Mouse (Mus musculus) forebrain, embryonic 15.5 days (tissue): ENCODE measurements around the gene Oaf. TPM values are rescaled to one million over a fixed set of nuclear protein-coding genes. Genes with fewer than 3 reads are reported as not detected.

Source experiments
- ATAC-seq: fragments of 200-750 bp; cut with Nextera tagmentation; replicated peaks from 2 replicates; pipeline ENCODE4 v1.8.0; 2017; ENCODE audit warnings: mild to moderate bottlenecking, moderate TSS enrichment, moderate library complexity
- H3K27ac ChIP-seq: fragments of 300-500 bp; sonication (generic); replicated peaks from 2 replicates; pipeline ENCODE4 v1.5.1; 2015; ENCODE audit warnings: mild to moderate bottlenecking, inconsistent platforms
- H3K27me3 ChIP-seq: fragments of 300-500 bp; sonication (generic); 2 replicates; pipeline ENCODE4 v1.6.1; 2015; ENCODE audit warnings: inconsistent platforms
- H3K36me3 ChIP-seq: fragments of 300-500 bp; sonication (generic); 2 replicates; pipeline ENCODE4 v1.6.1; 2015; ENCODE audit warnings: mild to moderate bottlenecking, inconsistent platforms
- H3K4me1 ChIP-seq: fragments of 300-500 bp; sonication (generic); 2 replicates; pipeline ENCODE4 v1.6.1; 2015; ENCODE audit warnings: inconsistent platforms
- H3K4me2 ChIP-seq: fragments of 300-500 bp; sonication (generic); replicated peaks from 2 replicates; pipeline ENCODE4 v1.6.1; 2015; ENCODE audit warnings: mild to moderate bottlenecking, inconsistent platforms
- H3K4me3 ChIP-seq: fragments of 300-500 bp; sonication (generic); 2 replicates; pipeline ENCODE4 v1.5.1; 2015; ENCODE audit warnings: mild to moderate bottlenecking, inconsistent platforms
- H3K9ac ChIP-seq: fragments of 300-500 bp; sonication (generic); replicated peaks from 2 replicates; pipeline ENCODE4 v1.6.1; 2015; ENCODE audit warnings: mild to moderate bottlenecking, inconsistent platforms
- H3K9me3 ChIP-seq: fragments of 300-500 bp; sonication (generic); 2 replicates; pipeline ENCODE4 v1.6.1; 2016; ENCODE audit warnings: inconsistent platforms
- WGBS: fragments of 180-500 bp; shearing (Covaris S2); methylation state at CpG from one replicate; pipeline ENCODE4 v1.1.7; 2015; ENCODE audit warnings: mixed read lengths; 5-methylcytosine and 5-hydroxymethylcytosine counted together
- polyA plus RNA-seq: library from polyadenylated mRNA; unstranded; fragments of >200 nt; fragmentation: Nextera tagmentation; extraction: Ambion mirVana; gene quantifications from 2 replicates; pipeline ENCODE4 v1.2.1, GENCODE M21; 2015

Oaf gene
- polyA plus RNA-seq, 1 experiment from 2014 or later = 6.6 TPM

DNA sequence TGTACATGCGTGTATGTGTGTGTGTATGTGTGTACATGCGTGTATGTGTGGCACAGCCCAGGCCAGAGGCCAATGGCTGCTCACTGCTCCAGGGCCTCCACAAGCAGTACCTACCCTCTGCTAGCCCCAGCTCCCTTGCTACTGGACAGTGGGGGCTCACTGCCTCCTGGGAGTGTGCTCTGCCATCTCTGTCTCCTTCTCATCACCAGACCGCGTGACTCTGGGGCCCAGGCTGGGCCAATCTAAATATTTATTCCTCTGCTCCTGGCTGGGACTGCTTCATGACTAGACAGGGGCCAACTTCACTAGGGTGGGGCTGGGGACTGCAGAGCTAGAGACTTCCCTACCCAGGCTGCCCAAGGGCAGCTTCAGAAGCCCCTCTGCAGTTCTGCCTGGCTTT, 7.9 kb downstream of the Oaf start:
- no peak overlapping the region for H3K4me3 ChIP-seq
- no peak overlapping the region for H3K4me2 ChIP-seq
- no peaks in the 10 kb centered on the region for H3K36me3 ChIP-seq
- no peak overlapping the region for H3K27ac ChIP-seq
- 85% methylated on average over 4 of the region's 4 CpGs for WGBS
- H3K4me1 ChIP-seq = no peaks in the 10 kb centered on the region
- ATAC-seq = no peak
- no peaks in the 10 kb centered on the region for H3K27me3 ChIP-seq
- H3K9ac ChIP-seq = no peak overlapping the region
- no peaks in the 10 kb centered on the region for H3K9me3 ChIP-seq

DNA sequence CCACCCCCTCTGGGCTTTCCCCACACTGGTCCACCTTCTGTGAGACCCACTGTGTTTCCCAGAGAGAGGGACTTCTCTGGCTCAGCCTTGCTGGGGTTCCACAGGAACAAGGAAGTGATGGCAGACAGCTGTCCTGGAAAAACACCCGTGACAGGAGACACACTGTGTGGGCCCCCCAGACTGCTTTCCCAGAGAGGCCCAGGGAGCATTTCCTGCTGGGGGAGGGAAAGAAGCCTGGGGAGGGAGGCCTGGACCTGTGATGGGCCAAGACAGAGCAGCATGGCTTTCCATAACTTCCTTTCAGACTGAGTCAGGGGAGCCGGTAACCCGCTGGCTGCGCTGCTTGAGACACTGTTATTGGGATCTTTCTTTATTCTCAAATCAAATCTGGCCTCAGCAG, 8.8 kb downstream of the Oaf start:
- Histone ChIP-seq H3K4me3 (no peak overlapping the region), H3K4me1 (no peaks in the 10 kb centered on the region), H3K9ac (no peak overlapping the region), H3K27me3 (no peaks in the 10 kb centered on the region), H3K9me3 (no peaks in the 10 kb centered on the region), H3K36me3 (no peaks in the 10 kb centered on the region), H3K27ac (no peak overlapping the region), H3K4me2 (no peak overlapping the region)
- no peak for ATAC-seq
- WGBS = 73% methylated on average over 4 of the region's 4 CpGs

DNA sequence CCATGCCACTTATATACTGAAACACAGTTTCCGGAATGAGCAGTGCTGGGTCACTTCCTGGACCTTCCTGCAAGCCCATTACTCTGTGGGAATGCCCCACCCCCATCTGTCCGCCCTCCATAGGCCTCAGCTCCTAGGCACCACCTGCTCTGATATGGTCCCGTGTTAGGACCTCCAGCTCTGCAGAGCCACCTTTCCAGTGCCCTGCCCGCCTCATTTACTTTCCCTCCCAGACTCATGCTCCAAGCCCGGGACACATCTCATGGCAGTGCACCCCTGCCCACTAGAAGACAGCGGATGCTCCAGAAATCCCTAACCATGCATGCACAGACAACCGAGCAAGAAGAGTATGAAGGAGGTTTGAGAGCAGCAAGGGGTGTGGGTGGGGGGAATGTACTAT, 9.7 kb downstream of the Oaf start:
- H3K4me3 ChIP-seq = no peak overlapping the region
- H3K4me1 ChIP-seq = no peaks in the 10 kb centered on the region
- no peaks in the 10 kb centered on the region for H3K27me3 ChIP-seq
- no peaks in the 10 kb centered on the region for H3K9me3 ChIP-seq
- no peaks in the 10 kb centered on the region for H3K36me3 ChIP-seq
- H3K9ac ChIP-seq = no peak overlapping the region
- H3K4me2 ChIP-seq = no peak overlapping the region
- no peak overlapping the region for H3K27ac ChIP-seq
- no peak for ATAC-seq
- 86% methylated on average over 7 of the region's 7 CpGs for WGBS

DNA sequence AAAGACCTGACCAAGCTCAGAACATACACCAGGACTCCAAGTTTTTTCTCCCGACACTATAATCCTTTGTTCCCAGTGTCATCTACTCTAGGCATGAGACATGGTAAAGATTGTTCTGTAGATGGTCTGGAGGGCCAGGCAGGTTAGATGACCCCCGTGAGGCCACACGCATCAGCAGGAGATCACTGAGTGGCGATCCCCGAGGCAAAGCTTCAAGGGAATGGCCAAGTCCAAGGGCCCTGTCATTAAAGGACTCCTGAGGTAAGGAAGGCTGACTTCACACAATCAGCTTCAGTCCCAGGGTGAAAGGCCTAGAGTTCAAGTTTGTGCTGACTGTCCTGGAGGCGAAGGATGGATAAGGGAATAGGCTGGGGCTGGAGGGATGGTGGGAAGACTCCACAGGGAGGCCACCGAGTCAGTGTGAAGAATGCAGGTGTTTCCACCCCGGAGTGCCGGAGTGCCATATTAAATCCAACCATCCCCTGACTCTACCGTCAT, 10.3 kb downstream of the Oaf start:
- no peaks in the 10 kb centered on the region for H3K27me3 ChIP-seq
- no peaks in the 10 kb centered on the region for H3K4me1 ChIP-seq
- H3K36me3 ChIP-seq = no peaks in the 10 kb centered on the region
- H3K27ac ChIP-seq = no peak overlapping the region
- no peak overlapping the region for H3K9ac ChIP-seq
- no peak overlapping the region for H3K4me3 ChIP-seq
- H3K4me2 ChIP-seq = no peak overlapping the region
- no peaks in the 10 kb centered on the region for H3K9me3 ChIP-seq
- no peak for ATAC-seq
- WGBS = 95% methylated on average over 10 of the region's 10 CpGs

DNA sequence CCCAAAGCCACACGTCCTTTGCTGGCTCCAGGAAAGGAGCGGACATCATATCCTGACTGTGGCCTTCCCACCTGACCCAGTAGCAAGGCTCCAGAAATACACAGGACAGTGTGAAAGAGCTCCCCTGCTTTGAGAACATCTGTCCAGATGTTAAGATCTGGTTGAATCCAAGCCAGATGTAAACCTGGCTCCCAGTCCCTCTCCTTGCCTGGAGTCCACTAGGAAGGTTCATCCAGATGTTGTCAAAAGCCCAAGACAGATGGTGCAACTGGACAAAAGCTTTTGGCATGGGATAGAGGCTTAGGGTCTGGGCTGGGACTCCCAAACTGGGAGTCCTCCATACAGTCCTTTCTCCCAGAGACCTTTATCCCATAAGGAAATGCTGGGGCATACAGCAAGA, 11.0 kb downstream of the Oaf start:
- Histone ChIP-seq H3K4me2 (no peak overlapping the region), H3K4me3 (no peak overlapping the region), H3K27me3 (no peaks in the 10 kb centered on the region), H3K27ac (no peak overlapping the region), H3K9ac (no peak overlapping the region), H3K9me3 (no peaks in the 10 kb centered on the region), H3K36me3 (no peaks in the 10 kb centered on the region), H3K4me1 (no peaks in the 10 kb centered on the region)
- ATAC-seq = no peak
- 87% methylated on average over 2 of the region's 2 CpGs for WGBS

DNA sequence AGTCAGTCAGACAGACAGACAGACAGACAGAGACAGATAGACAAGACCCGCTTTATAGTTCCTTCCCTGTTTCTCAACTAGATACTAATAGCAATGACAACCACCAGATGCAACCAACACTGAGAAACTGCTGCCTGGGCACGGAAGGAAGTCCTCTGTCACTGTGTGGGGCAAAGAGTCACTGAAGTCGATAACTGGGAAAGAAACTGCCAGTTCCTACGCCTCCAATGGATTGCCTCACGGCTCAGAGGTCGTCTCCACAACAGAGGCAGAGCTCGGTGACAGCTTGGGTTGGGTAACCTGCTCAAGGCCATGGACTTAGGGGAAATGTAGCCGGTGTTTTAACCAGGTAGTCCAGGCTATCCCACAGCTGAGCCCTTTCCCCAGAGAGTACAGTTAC, 12.1 kb downstream of the Oaf start:
- Histone ChIP-seq H3K4me2 (no peak overlapping the region), H3K27ac (no peak overlapping the region), H3K36me3 (no peaks in the 10 kb centered on the region), H3K9ac (no peak overlapping the region), H3K4me3 (no peak overlapping the region), H3K4me1 (no peaks in the 10 kb centered on the region), H3K27me3 (no peaks in the 10 kb centered on the region), H3K9me3 (no peaks in the 10 kb centered on the region)
- WGBS = 89% methylated on average over 8 of the region's 8 CpGs
- ATAC-seq = no peak

DNA sequence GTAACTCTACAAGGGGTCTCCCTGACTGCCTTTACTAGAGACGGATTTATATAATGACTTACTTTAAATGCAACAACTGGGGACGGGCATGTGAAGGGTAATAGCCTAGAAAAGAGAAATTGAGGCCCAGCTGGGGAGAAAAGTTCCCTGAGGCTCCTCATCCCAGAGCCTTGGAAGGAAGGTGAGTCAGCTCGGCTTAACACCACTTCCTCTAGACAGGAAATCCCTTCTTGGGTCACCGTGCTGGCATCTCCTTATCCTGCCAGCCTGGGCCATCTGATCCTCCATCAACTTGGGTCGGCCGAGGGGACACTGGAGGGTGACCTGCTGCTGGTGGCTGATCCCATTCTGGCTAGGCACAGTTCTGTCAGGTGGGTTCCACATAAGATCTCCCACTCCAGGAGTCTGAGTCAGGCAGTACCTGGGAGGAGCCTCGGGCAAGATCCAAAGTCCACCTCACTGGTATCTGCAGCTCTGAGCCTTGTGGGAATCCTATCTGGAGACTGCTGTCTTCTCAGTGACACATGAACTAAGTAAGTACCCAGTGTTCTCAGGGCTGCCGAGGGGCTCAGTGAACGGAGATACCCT, 13.0 kb downstream of the Oaf start:
- H3K27ac ChIP-seq = no peak overlapping the region
- no peaks in the 10 kb centered on the region for H3K9me3 ChIP-seq
- H3K36me3 ChIP-seq = no peaks in the 10 kb centered on the region
- H3K9ac ChIP-seq = no peak overlapping the region
- no peak for ATAC-seq
- no peaks in the 10 kb centered on the region for H3K27me3 ChIP-seq
- H3K4me2 ChIP-seq = no peak overlapping the region
- 80% methylated on average over 9 of the region's 9 CpGs for WGBS
- H3K4me3 ChIP-seq = no peak overlapping the region
- no peaks in the 10 kb centered on the region for H3K4me1 ChIP-seq

DNA sequence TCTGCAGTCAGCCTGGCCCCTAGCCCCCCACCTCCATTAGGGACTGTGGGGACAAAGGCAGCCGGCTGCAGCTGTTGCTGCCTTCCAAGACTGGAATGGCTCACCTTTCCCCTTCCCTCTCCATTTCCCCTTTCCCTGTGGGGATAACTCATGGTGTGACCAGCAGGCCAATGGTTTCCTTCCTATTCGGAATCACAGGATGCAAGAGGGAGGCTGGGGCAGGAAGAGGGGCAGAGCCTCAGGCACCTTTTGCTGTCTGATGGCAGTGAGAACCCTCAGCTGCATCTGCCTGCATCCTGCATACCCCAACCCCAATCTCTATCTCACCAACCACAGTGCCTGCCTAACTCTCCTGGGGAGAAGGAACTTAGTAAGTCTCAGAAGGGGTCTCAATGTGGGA, 14.2 kb downstream of the Oaf start:
- Histone ChIP-seq H3K4me2 (no peak overlapping the region), H3K4me1 (no peaks in the 10 kb centered on the region), H3K27me3 (no peaks in the 10 kb centered on the region), H3K4me3 (no peak overlapping the region), H3K9me3 (no peaks in the 10 kb centered on the region), H3K27ac (no peak overlapping the region), H3K36me3 (no peaks in the 10 kb centered on the region), H3K9ac (no peak overlapping the region)
- ATAC-seq = no peak
- 24% methylated on average over 2 of the region's 2 CpGs for WGBS

DNA sequence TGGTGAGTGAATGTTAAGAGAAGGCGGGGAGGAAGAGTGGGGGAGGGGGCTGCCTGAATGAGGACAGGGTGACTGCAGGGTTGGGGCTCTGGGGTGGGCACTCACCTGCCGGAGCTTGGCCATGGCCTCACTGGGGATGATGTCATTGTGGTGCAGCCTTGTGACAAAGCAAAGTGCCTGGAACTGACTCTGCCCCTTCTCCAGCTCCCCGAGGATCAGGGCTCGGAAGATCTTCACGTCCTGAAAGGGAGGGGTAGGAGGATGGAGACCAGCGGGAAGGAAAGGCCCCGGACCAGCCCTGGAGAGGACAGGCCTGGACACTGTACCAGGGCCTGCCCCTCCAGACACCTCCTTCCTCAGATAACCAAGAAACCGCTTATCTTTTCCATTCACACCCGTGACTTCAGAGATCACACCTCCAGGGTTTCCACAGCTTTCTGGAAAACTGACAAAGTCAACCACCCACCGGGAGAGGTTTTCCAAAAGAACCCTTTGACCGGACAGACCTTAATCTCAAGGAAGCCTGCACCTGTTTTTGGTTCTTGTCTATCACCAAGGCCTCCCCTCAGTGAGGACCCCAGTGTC, 14.8 kb downstream of the Oaf start:
- Histone ChIP-seq H3K27me3 (no peaks in the 10 kb centered on the region), H3K9ac (no peak overlapping the region), H3K4me1 (no peaks in the 10 kb centered on the region), H3K4me2 (no peak overlapping the region), H3K4me3 (no peak overlapping the region), H3K27ac (no peak overlapping the region), H3K9me3 (no peaks in the 10 kb centered on the region), H3K36me3 (no peaks in the 10 kb centered on the region)
- ATAC-seq = no peak
- 47% methylated on average over 11 of the region's 11 CpGs for WGBS

DNA sequence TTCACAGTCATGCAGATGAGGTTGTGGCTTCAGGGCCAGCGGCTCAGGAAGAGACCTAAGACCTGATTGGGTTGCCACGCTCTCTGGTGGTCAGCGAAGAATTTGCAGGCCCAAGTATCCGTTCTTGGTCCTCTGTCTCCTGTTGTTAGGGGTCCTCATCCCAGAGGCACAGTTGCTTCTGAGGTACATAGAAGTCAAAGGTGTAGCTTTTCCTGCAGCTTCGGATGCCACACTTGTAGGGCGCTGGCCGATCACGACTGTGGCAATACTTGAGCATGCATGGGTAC, 17.3 kb downstream of the Oaf start:
- no peaks in the 10 kb centered on the region for H3K9me3 ChIP-seq

DNA sequence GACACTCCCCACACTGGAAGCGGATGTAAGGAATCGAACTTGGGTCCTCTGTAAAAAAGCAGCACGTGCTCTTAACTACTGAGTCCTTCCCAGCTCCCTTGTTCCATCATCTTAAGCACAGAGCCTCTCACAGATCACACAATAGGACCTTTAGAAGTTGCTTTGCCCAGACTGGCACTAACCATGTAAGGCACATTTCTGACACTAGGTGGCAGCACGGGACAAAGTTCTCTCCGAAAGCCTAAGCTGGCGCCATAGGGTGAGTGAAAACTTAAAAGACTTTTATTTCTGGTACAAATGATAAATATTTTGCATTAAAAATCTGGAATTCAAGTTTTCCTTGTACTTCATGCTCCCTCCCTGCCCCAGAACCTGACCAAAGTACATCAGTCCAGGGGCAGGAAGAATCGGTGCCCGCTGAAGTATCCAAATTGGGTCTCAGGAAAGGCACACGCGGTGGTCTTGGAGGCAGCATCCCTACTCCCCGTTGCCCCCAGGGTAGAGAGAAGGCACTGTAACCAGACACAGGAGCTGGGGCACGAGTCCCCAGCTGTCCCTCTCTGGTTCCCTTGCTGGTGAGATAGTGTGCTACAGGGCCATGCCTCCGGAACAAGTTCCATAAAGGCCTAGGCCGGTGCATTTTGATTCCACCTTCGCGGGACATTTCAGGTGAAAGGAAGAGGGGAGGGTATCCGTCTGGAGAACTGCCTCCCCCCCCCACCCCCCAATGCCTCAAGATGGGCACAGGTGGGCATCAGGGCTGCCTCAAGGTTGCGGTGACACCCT, 17.9 kb downstream of the Oaf start:
- no peaks in the 10 kb centered on the region for H3K4me1 ChIP-seq
- ATAC-seq = peak; percentile 64; the same call in 1 of the 2 replicates
- no peaks in the 10 kb centered on the region for H3K36me3 ChIP-seq
- H3K27me3 ChIP-seq = no peaks in the 10 kb centered on the region
- no peaks in the 10 kb centered on the region for H3K9me3 ChIP-seq
- WGBS = 33% methylated on average over 18 of the region's 18 CpGs
- no peak overlapping the region for H3K27ac ChIP-seq
- H3K9ac ChIP-seq = no peak overlapping the region
- no peak overlapping the region for H3K4me2 ChIP-seq
- H3K4me3 ChIP-seq = no peak overlapping the region

More for the DNA sequence above, 17.3 kb downstream of the Oaf start:
- Histone ChIP-seq H3K4me1 (no peaks in the 10 kb centered on the region), H3K27me3 (no peaks in the 10 kb centered on the region), H3K36me3 (no peaks in the 10 kb centered on the region), H3K27ac (no peak overlapping the region), H3K4me3 (no peak overlapping the region), H3K4me2 (no peak overlapping the region), H3K9ac (no peak overlapping the region)
- ATAC-seq = no peak
- WGBS = 41% methylated on average over 8 of the region's 8 CpGs

DNA sequence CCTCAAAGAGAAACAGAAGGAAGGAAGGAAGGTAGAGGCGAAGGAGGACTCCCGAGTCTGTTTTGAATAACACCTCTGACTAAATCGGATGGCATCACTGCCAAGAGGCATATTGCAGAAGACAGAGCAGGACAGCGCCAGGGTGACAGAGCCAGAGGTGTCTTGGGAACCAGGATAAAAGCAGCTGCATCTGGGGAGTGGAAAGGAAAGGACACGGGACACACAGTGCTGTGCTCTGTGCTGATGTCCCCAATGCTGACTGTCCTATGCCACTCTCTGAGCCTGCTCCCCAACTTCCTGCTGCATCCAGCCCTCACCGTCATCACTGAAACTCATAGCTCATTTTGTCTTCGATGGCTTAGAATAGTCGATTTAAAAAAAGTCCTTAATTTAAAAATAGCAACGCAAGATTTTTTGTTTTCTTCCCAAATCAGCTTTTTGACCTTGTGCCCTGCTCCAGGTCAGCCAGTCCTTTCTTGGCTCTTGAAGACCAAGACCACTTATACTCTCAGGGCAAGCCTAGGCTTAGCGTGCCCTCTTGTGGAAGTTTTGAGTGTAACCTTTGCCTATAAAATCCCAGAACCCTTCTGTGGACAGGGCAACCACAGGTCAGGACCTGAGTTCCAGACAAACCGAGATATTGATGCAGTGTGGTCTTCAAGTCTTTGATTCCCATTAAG, 28.8 kb downstream of the Oaf start:
- Histone ChIP-seq H3K36me3 (no peaks in the 10 kb centered on the region), H3K27ac (no peak overlapping the region), H3K4me1 (peaks cover 9% of the 10 kb centered on the region), H3K4me3 (no peak overlapping the region), H3K9me3 (no peaks in the 10 kb centered on the region), H3K9ac (no peak overlapping the region), H3K4me2 (no peak overlapping the region), H3K27me3 (peaks cover 10% of the 10 kb centered on the region; the same call in 1 of the 2 replicates)
- 37% methylated on average over 11 of the region's 11 CpGs for WGBS
- no peak for ATAC-seq
